Mouse (Mus musculus): ENCODE results near the gene Tango2. TPM values are rescaled to one million over a fixed set of nuclear protein-coding genes. Genes with fewer than 3 reads are reported as not detected.

The Tango2 gene
- total and polyA plus RNA-seq, 3 experiments: 42.8 to 87.0 (median 47.9) TPM

- Histone ChIP-seq H3K4me1 (ENCODE audit: insufficient read depth, low read depth, low read length) (peaks cover 93% of the 10 kb centered on the region), H3K4me3 (ENCODE audit: low read depth, low read length) (peak overlapping the region; percentile 48; the same call in 1 of the 2 replicates), H3K36me3 (replicated peaks) (peaks cover 3% of the 10 kb centered on the region), H3K9me3 (replicated peaks) (no peaks in the 10 kb centered on the region), H3K27me3 (ENCODE audit: insufficient read depth, low read length) (no peaks in the 10 kb centered on the region)
- TF ChIP-seq GATA1 (IDR thresholded peaks at IDR 0.05; ENCODE audit: borderline replicate concordance, low read length): no peak
- no peak for TF ChIP-seq POLR2AphosphoS5 (IDR thresholded peaks at IDR 0.05; ENCODE audit: insufficient replicate concordance, low read depth, low read length)
- no peak for TF ChIP-seq GATA2 (IDR thresholded peaks at IDR 0.05; ENCODE audit: borderline replicate concordance, low read depth, low read length)
- TF ChIP-seq CTCF (IDR thresholded peaks at IDR 0.05; ENCODE audit: low read depth, low read length): no peak
- no peak for TF ChIP-seq TAL1 (conservative IDR thresholded peaks at IDR 0.05; ENCODE audit: low read depth, low read length)
- DNase-seq (ENCODE audit: low spot score): no peak
- no peak for ATAC-seq (ENCODE audit: extremely low read depth, insufficient number of reproducible peaks, low FRiP score, poor library complexity, severe bottlenecking)
These were observed 40.9 kb upstream of the Tango2 start for GRCm38 (mm10) chr16:18388583-18389435.

- peak; percentile 91 for DNase-seq (ENCODE audit: low spot score)
These were observed 40.0 kb upstream of the Tango2 start for GRCm38 (mm10) chr16:18387704-18388582.

GRCm38 (mm10) chr16:18386972-18387371 lies 39.1 kb upstream of the Tango2 start:
- H3K27me3 ChIP-seq (ENCODE audit: insufficient read depth, low read length): no peaks in the 10 kb centered on the region
- ATAC-seq (ENCODE audit: extremely low read depth, insufficient number of reproducible peaks, low FRiP score, poor library complexity, severe bottlenecking): no peak
- no peak for TF ChIP-seq GATA1 (IDR thresholded peaks at IDR 0.05; ENCODE audit: borderline replicate concordance, low read length)
- TF ChIP-seq CTCF (IDR thresholded peaks at IDR 0.05; ENCODE audit: low read depth, low read length): no peak
- TF ChIP-seq GATA2 (IDR thresholded peaks at IDR 0.05; ENCODE audit: borderline replicate concordance, low read depth, low read length): no peak
- no peak for TF ChIP-seq TAL1 (conservative IDR thresholded peaks at IDR 0.05; ENCODE audit: low read depth, low read length)
- no peaks in the 10 kb centered on the region for H3K9me3 ChIP-seq (replicated peaks)
- peaks cover 81% of the 10 kb centered on the region for H3K4me1 ChIP-seq (ENCODE audit: insufficient read depth, low read depth, low read length)
- peak overlapping the region; percentile 43; the same call in 1 of the 2 replicates for H3K4me3 ChIP-seq (ENCODE audit: low read depth, low read length)
- no peak for DNase-seq (ENCODE audit: low spot score)
- no peaks in the 10 kb centered on the region for H3K36me3 ChIP-seq (replicated peaks)

More at GRCm38 (mm10) chr16:18387704-18388582, 40.0 kb upstream of the Tango2 start:
- peak; percentile 81 for ATAC-seq (ENCODE audit: extremely low read depth, insufficient number of reproducible peaks, low FRiP score, poor library complexity, severe bottlenecking)
- no peaks in the 10 kb centered on the region for H3K9me3 ChIP-seq (replicated peaks)
- no peaks in the 10 kb centered on the region for H3K27me3 ChIP-seq (ENCODE audit: insufficient read depth, low read length)
- peaks cover 88% of the 10 kb centered on the region for H3K4me1 ChIP-seq (ENCODE audit: insufficient read depth, low read depth, low read length)
- peak overlapping the region; percentile 36; the same call in 1 of the 2 replicates for H3K4me3 ChIP-seq (ENCODE audit: low read depth, low read length)
- peak; percentile 87 for TF ChIP-seq TAL1 (conservative IDR thresholded peaks at IDR 0.05; ENCODE audit: low read depth, low read length)
- TF ChIP-seq CTCF (IDR thresholded peaks at IDR 0.05; ENCODE audit: low read depth, low read length): no peak
- no peak for TF ChIP-seq GATA1 (IDR thresholded peaks at IDR 0.05; ENCODE audit: borderline replicate concordance, low read length)
- TF ChIP-seq GATA2 (IDR thresholded peaks at IDR 0.05; ENCODE audit: borderline replicate concordance, low read depth, low read length): no peak
- no peak for TF ChIP-seq POLR2AphosphoS5 (IDR thresholded peaks at IDR 0.05; ENCODE audit: insufficient replicate concordance, low read depth, low read length)
- H3K36me3 ChIP-seq (replicated peaks): no peaks in the 10 kb centered on the region

GRCm38 (mm10) chr16:18386451-18386850 lies 38.5 kb upstream of the Tango2 start:
- TF ChIP-seq GATA2 (IDR thresholded peaks at IDR 0.05; ENCODE audit: borderline replicate concordance, low read depth, low read length): no peak
- TF ChIP-seq TAL1 (conservative IDR thresholded peaks at IDR 0.05; ENCODE audit: low read depth, low read length): no peak
- no peak for TF ChIP-seq POLR2AphosphoS5 (IDR thresholded peaks at IDR 0.05; ENCODE audit: insufficient replicate concordance, low read depth, low read length)
- Histone ChIP-seq H3K27me3 (ENCODE audit: insufficient read depth, low read length) (no peaks in the 10 kb centered on the region), H3K36me3 (replicated peaks) (no peaks in the 10 kb centered on the region), H3K4me1 (ENCODE audit: insufficient read depth, low read depth, low read length) (peaks cover 81% of the 10 kb centered on the region), H3K4me3 (ENCODE audit: low read depth, low read length) (no peak overlapping the region), H3K9me3 (replicated peaks) (no peaks in the 10 kb centered on the region)
- DNase-seq (ENCODE audit: low spot score) (no peak), ATAC-seq (ENCODE audit: extremely low read depth, insufficient number of reproducible peaks, low FRiP score, poor library complexity, severe bottlenecking) (no peak)

GRCm38 (mm10) chr16:18385411-18385810 lies 37.5 kb upstream of the Tango2 start:
- H3K4me1 ChIP-seq (ENCODE audit: insufficient read depth, low read depth, low read length): peaks cover 73% of the 10 kb centered on the region

GRCm38 (mm10) chr16:18384659-18385058 lies 36.8 kb upstream of the Tango2 start:
- Histone ChIP-seq H3K4me1 (ENCODE audit: insufficient read depth, low read depth, low read length) (peaks cover 71% of the 10 kb centered on the region), H3K36me3 (replicated peaks) (no peaks in the 10 kb centered on the region), H3K27me3 (ENCODE audit: insufficient read depth, low read length) (no peaks in the 10 kb centered on the region), H3K4me3 (ENCODE audit: low read depth, low read length) (no peak overlapping the region), H3K9me3 (replicated peaks) (no peaks in the 10 kb centered on the region)
- ATAC-seq (ENCODE audit: extremely low read depth, insufficient number of reproducible peaks, low FRiP score, poor library complexity, severe bottlenecking) (no peak), DNase-seq (ENCODE audit: low spot score) (no peak)
- no peak for TF ChIP-seq POLR2AphosphoS5 (IDR thresholded peaks at IDR 0.05; ENCODE audit: insufficient replicate concordance, low read depth, low read length)
- no peak for TF ChIP-seq TAL1 (conservative IDR thresholded peaks at IDR 0.05; ENCODE audit: low read depth, low read length)
- TF ChIP-seq GATA1 (IDR thresholded peaks at IDR 0.05; ENCODE audit: borderline replicate concordance, low read length): no peak
- TF ChIP-seq CTCF (IDR thresholded peaks at IDR 0.05; ENCODE audit: low read depth, low read length): no peak
- TF ChIP-seq GATA2 (IDR thresholded peaks at IDR 0.05; ENCODE audit: borderline replicate concordance, low read depth, low read length): no peak

More at GRCm38 (mm10) chr16:18385411-18385810, 37.5 kb upstream of the Tango2 start:
- Histone ChIP-seq H3K36me3 (replicated peaks) (no peaks in the 10 kb centered on the region), H3K9me3 (replicated peaks) (no peaks in the 10 kb centered on the region), H3K27me3 (ENCODE audit: insufficient read depth, low read length) (no peaks in the 10 kb centered on the region), H3K4me3 (ENCODE audit: low read depth, low read length) (no peak overlapping the region)
- TF ChIP-seq POLR2AphosphoS5 (IDR thresholded peaks at IDR 0.05; ENCODE audit: insufficient replicate concordance, low read depth, low read length): no peak
- no peak for TF ChIP-seq TAL1 (conservative IDR thresholded peaks at IDR 0.05; ENCODE audit: low read depth, low read length)
- no peak for TF ChIP-seq CTCF (IDR thresholded peaks at IDR 0.05; ENCODE audit: low read depth, low read length)
- TF ChIP-seq GATA2 (IDR thresholded peaks at IDR 0.05; ENCODE audit: borderline replicate concordance, low read depth, low read length): no peak
- no peak for TF ChIP-seq GATA1 (IDR thresholded peaks at IDR 0.05; ENCODE audit: borderline replicate concordance, low read length)
- DNase-seq (ENCODE audit: low spot score) (no peak), ATAC-seq (ENCODE audit: extremely low read depth, insufficient number of reproducible peaks, low FRiP score, poor library complexity, severe bottlenecking) (no peak)

Measured in G1E (cell line).